Mouse (Mus musculus) gastrocnemius, adult 2 months (tissue): ENCODE data around the gene Vmn1r80. TPM values are rescaled to one million over a fixed set of nuclear protein-coding genes. Genes with fewer than 3 reads are reported as not detected.
"Not testable (repeated sequence)": the region's sequence is repeated elsewhere in the genome, so short reads cannot be mapped to it uniquely, and the experiment has no call there.

ENCODE experiments used
- DNase-seq: peaks from one replicate; pipeline ENCODE4 v3.0.0; 2022
- H3K27ac ChIP-seq: fragments of 200-600 bp; 2 replicates; pipeline ENCODE4 v1.8.1; 2022; ENCODE audit warnings: mild to moderate bottlenecking
- H3K4me3 ChIP-seq: fragments of 200-600 bp; 2 replicates; pipeline ENCODE4 v1.8.1; 2022; ENCODE audit warnings: mild to moderate bottlenecking, moderate library complexity
- CTCF ChIP-seq: fragments of 200-600 bp; IDR thresholded peaks from 2 replicates; pipeline ENCODE4 v1.8.1; 2022; ENCODE audit warnings: antibody characterized with exemption, mild to moderate bottlenecking, moderate library complexity
- intact Hi-C: fragments of 180-260 bp; cut with DNase I; formaldehyde crosslinking; loops from one replicate; pipeline ENCODE4 v1.15.1; 2025
- long read RNA-seq, 2 experiments: library from polyadenylated mRNA; stranded (forward); transcript quantifications; one replicate each; pipeline ENCODE4 v2.0.0; 2021
- total RNA-seq, 2 experiments: library from RNA; stranded (reverse); gene quantifications; 2 replicates each; pipeline ENCODE4 v1.2.3; 2021

Gene Vmn1r80
- total RNA-seq, result not detected
- long read RNA-seq, experiment 1, result 0 reads
- long read RNA-seq, experiment 2, result 0 reads

- intact Hi-C loops, result no loop called here
- Histone ChIP-seq H3K4me3 (no peak within 1 kb of the TSS), H3K27ac (no peak within 1 kb of the TSS)
- no peak for TF ChIP-seq CTCF
- no peak for DNase-seq
These were observed at the start of gene Vmn1r80 for GRCm38 (mm10) chr7:12188986-12189385. Gene Vmn1r80 (plus strand): TSS chr7:12189286.

- intact Hi-C loops, result no loop called here
- no peak for DNase-seq
- no peak within 1 kb of the TSS for H3K4me3 ChIP-seq
- no peak for TF ChIP-seq CTCF
- H3K27ac ChIP-seq, result no peak within 1 kb of the TSS
These were observed 39.1 kb upstream of the Vmn1r80 start, which contains the start of gene Vmn1r78 for GRCm38 (mm10) chr7:12149957-12150356. Gene Vmn1r78 (plus strand): TSS chr7:12150257.

GRCm38 (mm10) chr7:12156463-12156862, 32.6 kb upstream of the Vmn1r80 start:
- H3K4me3 ChIP-seq, DNase-seq, H3K27ac ChIP-seq, intact Hi-C loops: not testable (repeated sequence)

- H3K27ac ChIP-seq, DNase-seq, intact Hi-C loops, H3K4me3 ChIP-seq: not testable (repeated sequence)
These were observed 18.1 kb upstream of the Vmn1r80 start, which contains the start of gene Vmn1r79 for GRCm38 (mm10) chr7:12170979-12171378. Gene Vmn1r79 (plus strand): TSS chr7:12171279.

GRCm38 (mm10) chr7:12172926-12173325, 16.2 kb upstream of the Vmn1r80 start:
- DNase-seq, H3K4me3 ChIP-seq, H3K27ac ChIP-seq, intact Hi-C loops: not testable (repeated sequence)

GRCm38 (mm10) chr7:12204141-12204540, 15.1 kb downstream of the Vmn1r80 start:
- TF ChIP-seq CTCF, result no peak
- intact Hi-C loops, result no loop called here
- no peak for DNase-seq
- Histone ChIP-seq H3K4me3 (no peak overlapping the region), H3K27ac (no peak overlapping the region)

Other genes starting within 250 kb of the Vmn1r80 start
- gene Vmn1r77, start 152.5 kb upstream of the Vmn1r80 start, total RNA-seq, result not detected
- gene Vmn1r78, start 39.0 kb upstream of the Vmn1r80 start, total RNA-seq, result not detected
- gene Vmn1r79, start 18.0 kb upstream of the Vmn1r80 start, total RNA-seq, result not detected
- gene Vmn1r81, start 79.0 kb downstream of the Vmn1r80 start, total RNA-seq, result not detected
- not detected for gene Vmn1r82, start 111.1 kb downstream of the Vmn1r80 start, total RNA-seq
- not detected for gene Vmn1r83, start 140.2 kb downstream of the Vmn1r80 start, total RNA-seq
- gene Vmn1r84, start 180.0 kb downstream of the Vmn1r80 start, total RNA-seq, result not detected
- 1 to 10 TPM; 1.6 to 2.2 TPM for gene Zfp551, start 233.5 kb downstream of the Vmn1r80 start, total RNA-seq